Mouse (Mus musculus): Measurements from ENCODE around the gene Slc26a9.

Gene Slc26a9

GRCm38 (mm10) chr1:131737269-131737668 lies 6.6 kb upstream of the Slc26a9 start:
- DNase-seq = peak in 1 of 2 experiments; percentile 12

- no peak for DNase-seq
Observed at GRCm38 (mm10) chr1:131738760-131739159, 5.1 kb upstream of the Slc26a9 start.

- no peak for DNase-seq
Observed at GRCm38 (mm10) chr1:131739481-131740160, 4.2 kb upstream of the Slc26a9 start.

- DNase-seq = no peak
Observed at GRCm38 (mm10) chr1:131745391-131745790, 1.6 kb downstream of the Slc26a9 start.

GRCm38 (mm10) chr1:131747761-131748160 lies 3.9 kb downstream of the Slc26a9 start:
- no peak for DNase-seq

- no peak for DNase-seq
Observed at GRCm38 (mm10) chr1:131748636-131749035, 4.8 kb downstream of the Slc26a9 start.

GRCm38 (mm10) chr1:131749706-131750545 lies 6.1 kb downstream of the Slc26a9 start:
- no peak for DNase-seq

- DNase-seq = no peak
Observed at GRCm38 (mm10) chr1:131751181-131751890, 7.5 kb downstream of the Slc26a9 start.

- DNase-seq = no peak
Observed at GRCm38 (mm10) chr1:131751891-131752311, 8.1 kb downstream of the Slc26a9 start.

GRCm38 (mm10) chr1:131754212-131754829 lies 10.5 kb downstream of the Slc26a9 start:
- no peak for DNase-seq

GRCm38 (mm10) chr1:131754916-131755315 lies 11.1 kb downstream of the Slc26a9 start:
- no peak for DNase-seq

GRCm38 (mm10) chr1:131757211-131757610 lies 13.4 kb downstream of the Slc26a9 start:
- no peak for DNase-seq

GRCm38 (mm10) chr1:131758796-131759195 lies 15.0 kb downstream of the Slc26a9 start:
- no peak for DNase-seq

GRCm38 (mm10) chr1:131759667-131760427 lies 16.0 kb downstream of the Slc26a9 start:
- DNase-seq = no peak

- no peak for DNase-seq
Observed at GRCm38 (mm10) chr1:131760428-131760820, 16.6 kb downstream of the Slc26a9 start.

GRCm38 (mm10) chr1:131761079-131761831 lies 17.4 kb downstream of the Slc26a9 start:
- no peak for DNase-seq

- DNase-seq = no peak
Observed at GRCm38 (mm10) chr1:131763683-131764082, 19.9 kb downstream of the Slc26a9 start.

GRCm38 (mm10) chr1:131764581-131765338 lies 20.9 kb downstream of the Slc26a9 start:
- no peak for DNase-seq

GRCm38 (mm10) chr1:131765357-131766001 lies 21.7 kb downstream of the Slc26a9 start:
- peak; percentile 71 to 75 for DNase-seq

- no peak for DNase-seq
Observed at GRCm38 (mm10) chr1:131769296-131769695, 25.5 kb downstream of the Slc26a9 start.
